Mouse (Mus musculus): Measurements from ENCODE around the gene Alpi.

DNA sequence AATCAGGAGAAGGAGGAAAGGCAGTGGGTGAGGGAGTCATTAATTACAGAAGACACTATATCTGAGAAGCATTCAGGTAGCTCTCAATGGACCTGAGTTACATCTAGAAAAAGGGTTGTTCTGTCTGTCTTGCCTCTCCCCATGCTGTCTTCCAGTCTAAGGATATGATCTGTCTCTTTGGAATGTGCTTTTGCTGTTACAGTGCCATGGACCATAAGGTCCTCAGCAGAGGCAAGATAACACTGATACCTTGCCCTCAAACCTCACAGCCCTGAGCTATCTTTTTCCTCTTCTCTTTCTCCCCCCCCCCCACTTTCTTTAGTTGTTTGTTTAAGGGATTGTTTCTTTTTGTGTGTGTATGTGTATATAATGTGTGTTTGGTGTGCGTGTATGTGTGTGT, 13.4 kb upstream of the Alpi start:
- TF ChIP-seq NRF1 (IDR thresholded peaks at IDR 0.05; ENCODE audit: insufficient read depth, low read depth, low read length, poor library complexity, severe bottlenecking), result no peak
- no peak for TF ChIP-seq POLR2A (IDR thresholded peaks at IDR 0.05; ENCODE audit: control insufficient read depth in 1 of 2, insufficient read depth in 1 of 2, low read depth in 1 of 2, low read length in 2 of 2, poor library complexity in 1 of 2)
- TF ChIP-seq RCOR1 (IDR thresholded peaks at IDR 0.05; ENCODE audit: low read depth, low read length), result no peak
- no peak for TF ChIP-seq CTCF (IDR thresholded peaks at IDR 0.05 in 2 of 3, conservative IDR thresholded peaks at IDR 0.05 in 1 of 3; ENCODE audit: control insufficient read depth in 1 of 3, insufficient read depth in 1 of 3, low read depth in 2 of 3, low read length in 3 of 3, poor library complexity in 1 of 3, severe bottlenecking in 1 of 3)

Measured in MEL (cell line).